Mouse (Mus musculus) central nervous system, embryonic 11.5 days (tissue): Measurements from ENCODE around the gene Pskh1. TPM values are rescaled to one million over a fixed set of nuclear protein-coding genes. Genes with fewer than 3 reads are reported as not detected.

Source experiments
- polyA plus RNA-seq: library from polyadenylated mRNA; depleted of rRNA; stranded (reverse); fragments of >200 nt; gene quantifications from 2 replicates; pipeline ENCODE4 v1.2.3, GENCODE M21; 2012; rRNA removed

Pskh1 gene
- 18.8 and 37.9 TPM in 2 replicates for polyA plus RNA-seq

DNA sequence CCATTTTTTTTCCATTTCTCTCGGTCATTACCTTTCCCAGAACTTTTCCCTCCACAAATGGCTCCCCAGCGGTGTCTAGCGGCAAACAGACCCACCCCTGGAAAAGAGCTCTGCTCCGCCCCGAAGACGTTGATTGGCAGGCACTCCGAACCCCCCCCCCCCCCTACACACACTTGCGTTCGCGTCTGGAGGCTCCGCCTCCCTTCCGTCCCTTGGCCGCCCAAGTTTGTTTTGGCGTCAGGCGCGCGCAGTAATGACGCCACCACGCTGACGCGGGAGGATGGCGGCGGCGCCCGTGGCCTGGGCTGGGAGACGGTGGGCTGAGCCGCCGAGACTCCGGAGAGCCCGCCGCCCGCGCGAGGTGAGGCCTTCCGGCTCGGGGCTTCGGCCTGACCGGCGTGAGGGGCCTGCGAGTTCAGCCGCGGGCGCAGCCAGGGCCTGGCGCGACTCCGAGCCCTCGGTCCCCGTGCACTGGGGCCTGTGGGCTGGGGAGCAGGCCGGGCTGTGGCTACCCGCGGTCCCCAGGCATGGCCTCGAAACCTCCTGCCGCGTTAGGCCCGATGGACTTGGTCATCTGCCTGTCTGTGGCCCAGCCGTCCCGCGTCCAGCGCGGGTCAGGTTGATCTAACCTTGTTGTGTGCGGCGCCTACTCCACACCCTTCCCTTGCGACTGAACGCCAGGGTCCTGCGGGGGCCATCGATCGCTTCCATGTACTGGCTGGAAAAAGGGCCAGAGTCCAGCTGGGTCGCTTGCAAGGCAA is at the start of gene Pskh1:
Gene Pskh1, plus strand, starts transcription at position 262 of the 761 bp plus-strand sequence.

DNA sequence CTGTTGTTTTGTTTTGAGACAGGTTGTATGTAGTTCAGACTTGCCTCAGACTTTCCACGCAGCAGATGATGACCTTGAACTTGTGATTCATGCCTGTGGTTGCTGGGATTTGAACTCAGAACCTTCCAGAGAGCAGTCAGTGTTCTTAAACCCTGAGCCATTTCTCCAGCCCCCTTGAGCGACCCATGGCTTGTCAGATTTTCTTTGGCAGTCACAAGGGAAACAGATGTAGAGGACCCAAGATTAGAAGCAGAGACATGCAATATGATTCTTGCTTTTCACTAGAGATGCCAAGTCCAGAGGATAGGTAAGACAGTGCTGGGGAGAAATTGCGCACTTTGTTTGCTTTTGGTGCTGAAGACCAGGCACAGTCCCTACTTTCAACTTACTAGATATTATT is 47.1 kb upstream of the Pskh1 start, which contains the start of gene Cenpt:
Gene Cenpt, minus strand, starts transcription at position 101 of the 400 bp plus-strand sequence.

DNA sequence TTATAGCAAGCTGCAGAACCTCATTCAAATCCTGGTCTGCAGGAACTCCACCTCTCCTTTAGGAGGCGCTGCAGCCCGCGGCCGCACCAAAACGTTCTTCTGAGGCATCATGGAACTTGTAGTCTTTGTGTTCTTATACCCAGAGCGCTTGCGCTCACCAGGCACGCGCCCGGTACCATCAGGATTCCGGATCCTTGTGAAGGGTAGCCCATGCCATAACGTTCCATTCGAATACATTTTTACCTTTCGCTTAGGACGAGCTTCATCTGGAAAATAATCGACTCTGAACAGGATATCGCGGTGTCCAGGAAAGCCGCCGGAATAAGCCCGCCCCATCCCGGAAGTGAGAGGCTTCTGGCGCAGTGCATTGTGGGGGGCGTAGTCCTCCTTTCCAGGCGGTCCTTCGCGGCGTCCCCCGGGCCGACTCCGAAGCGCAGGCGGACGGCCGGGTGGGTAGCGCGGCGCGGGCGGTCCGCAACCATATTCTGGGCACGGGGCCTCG is 45.5 kb upstream of the Pskh1 start, which contains the start of gene Thap11:
Gene Thap11, plus strand, starts transcription at position 418 of the 502 bp plus-strand sequence.

DNA sequence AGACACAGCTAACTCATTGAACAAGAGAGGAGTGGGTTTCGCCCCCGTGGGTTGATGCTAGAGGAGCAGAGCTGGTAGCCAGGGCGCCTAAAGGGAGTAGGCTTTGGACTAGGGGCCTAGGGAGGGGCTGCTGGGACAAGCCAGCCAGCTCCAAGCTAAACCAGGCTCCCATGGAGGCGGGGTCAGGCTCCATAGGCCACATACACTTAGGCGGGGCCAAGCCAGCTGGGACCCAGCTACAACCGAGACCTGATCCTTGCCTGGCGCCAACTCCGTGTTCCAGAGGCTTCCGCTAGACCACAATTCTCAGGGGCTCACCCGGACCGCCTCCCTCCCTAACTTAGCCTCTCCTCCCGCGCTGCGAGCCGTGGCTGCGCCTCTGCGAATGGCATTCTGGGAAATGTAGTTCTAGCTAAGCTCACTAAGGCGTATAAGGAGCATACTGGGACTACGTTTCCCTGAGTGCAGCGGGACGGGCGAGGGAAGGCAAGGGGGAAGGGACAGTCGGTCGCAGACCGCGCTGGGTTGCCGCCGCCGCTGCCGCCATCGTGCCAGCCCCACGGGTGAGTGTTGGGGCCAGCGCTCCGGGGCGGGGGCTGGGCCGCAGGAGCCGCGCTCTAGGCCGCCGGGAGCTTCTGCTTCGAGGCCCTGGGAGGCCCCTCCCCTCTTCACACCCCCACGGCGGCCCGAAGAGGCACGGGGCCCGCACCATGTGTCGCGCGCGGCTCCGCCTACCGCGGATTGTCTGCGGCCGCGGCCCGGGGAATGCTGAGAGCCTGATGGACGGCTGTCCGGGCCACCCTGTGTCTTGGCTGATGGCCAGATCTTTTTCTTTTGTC is 39.9 kb upstream of the Pskh1 start, which contains the start of gene Nutf2:
Gene Nutf2, plus strand, starts transcription at position 438 of the 839 bp plus-strand sequence.

DNA sequence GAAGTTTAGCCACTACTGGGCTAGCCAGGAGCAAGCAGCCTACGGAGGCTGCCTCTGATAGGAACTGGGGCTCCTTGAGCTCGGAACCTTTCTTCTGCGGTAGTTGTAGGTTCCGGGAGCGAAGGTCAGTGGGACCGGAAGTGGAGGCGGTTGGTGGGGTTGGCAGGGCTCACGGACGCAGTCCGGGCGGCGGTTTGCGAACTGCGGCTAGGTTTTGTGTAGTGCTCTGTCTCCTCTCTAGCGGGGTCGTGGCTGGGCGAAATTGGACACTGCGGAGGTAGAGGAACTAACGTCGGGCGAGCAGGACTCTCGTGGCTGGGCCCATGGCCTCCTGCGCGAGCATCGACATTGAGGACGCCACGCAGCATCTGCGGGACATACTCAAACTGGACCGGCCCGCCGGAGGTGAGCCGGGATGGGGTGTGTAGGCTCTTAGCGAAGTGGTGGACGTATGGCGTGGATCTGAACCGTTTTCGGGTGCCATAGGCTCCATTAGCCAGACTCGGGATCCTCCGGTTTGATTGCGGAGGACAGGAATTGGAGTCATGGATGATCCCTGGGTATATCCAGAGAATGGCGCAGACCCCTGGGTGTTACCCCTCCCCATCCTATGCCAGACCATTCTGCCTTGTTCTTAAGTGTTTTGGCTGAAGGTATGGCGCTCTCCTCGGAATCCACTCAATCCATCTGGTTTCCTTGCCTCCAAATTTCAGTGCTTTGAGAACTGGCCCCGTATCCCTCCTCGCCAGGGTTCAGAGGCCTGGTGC is 19.3 kb upstream of the Pskh1 start, which contains the start of gene Edc4:
Gene Edc4, plus strand, starts transcription at position 128 of the 767 bp plus-strand sequence.

DNA sequence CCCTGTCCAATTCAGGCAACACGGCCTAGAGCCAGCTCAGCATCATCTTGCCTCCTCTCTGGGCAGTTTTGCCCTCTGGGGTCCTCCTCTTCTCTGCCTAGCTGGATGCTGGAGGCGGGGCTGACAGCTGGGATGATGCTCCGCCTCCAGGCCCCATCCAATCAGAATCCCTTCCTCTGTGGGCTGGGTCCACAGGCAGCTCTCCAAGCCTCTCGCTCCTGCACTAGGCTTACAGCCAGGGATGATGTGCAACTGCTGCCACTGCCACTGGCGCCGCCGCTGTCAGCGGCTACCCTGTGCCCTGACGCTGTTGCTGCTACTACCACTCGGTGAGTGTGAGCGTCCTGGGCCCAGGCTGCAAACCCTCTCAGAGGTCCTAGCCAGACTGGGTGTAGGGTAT is 6.9 kb upstream of the Pskh1 start, which contains the start of gene Nrn1l:
Gene Nrn1l, plus strand, starts transcription at position 229 of the 400 bp plus-strand sequence.

DNA sequence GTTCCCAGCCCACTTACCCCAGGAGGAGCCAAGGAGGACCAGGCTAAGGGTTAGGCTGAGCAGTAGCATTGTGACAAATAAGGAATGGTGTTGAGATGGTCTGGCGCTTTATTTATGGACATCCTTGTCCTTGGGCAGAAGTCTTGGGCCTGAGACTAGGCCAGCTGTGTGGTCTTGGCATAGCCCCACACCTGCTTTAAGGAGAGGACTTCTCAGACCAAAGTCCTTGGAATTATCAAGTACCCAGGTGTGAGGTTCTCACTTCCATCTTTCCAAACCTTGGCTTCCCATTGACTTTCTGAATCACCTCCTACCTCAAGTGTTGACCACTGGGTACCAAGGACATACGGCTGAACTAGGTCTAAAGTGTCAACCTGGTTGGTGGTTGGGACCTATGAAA is 33.5 kb downstream of the Pskh1 start, which contains the start of gene Ctrl:
Gene Ctrl, minus strand, starts transcription at position 101 of the 400 bp plus-strand sequence.

GRCm38 (mm10) chr8:105938306-105938669 is 38.0 kb downstream of the Pskh1 start, which contains the start of gene Psmb10:
Gene Psmb10, minus strand, starts transcription at chr8:105938444.

GRCm38 (mm10) chr8:105943321-105943739 is 43.1 kb downstream of the Pskh1 start, which contains the start of gene Lcat:
Gene Lcat, minus strand, starts transcription at chr8:105943382.

DNA sequence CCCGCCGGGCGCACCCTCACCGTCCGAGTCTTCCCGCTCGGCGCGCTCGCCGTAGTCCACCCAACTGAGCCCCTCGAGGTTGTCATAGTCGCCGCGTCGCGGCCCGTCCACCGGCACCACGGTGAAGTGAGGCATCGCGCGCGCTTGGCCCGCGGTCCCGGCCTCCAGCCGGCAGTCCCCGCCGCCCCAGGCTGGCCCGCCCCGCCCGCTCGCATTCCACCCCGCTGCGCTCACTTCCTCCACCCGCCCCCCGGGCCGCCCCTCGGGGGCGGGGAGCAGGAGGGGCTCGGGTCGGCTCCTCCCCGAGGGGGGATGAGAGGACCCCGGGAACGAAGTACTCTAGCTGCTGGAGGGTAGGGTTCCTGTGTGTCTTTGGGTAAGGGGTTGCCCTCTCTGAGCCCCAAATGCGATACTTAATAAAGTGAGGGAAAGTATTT is 65.7 kb downstream of the Pskh1 start, which contains the start of gene Slc12a4:
Gene Slc12a4, minus strand, starts transcription at position 193 of the 437 bp plus-strand sequence.

GRCm38 (mm10) chr8:105979325-105979724 is 79.1 kb downstream of the Pskh1 start, which contains the start of gene Dpep3:
Gene Dpep3, minus strand, starts transcription at chr8:105979429.

Other genes with a start within 250 kb of the Pskh1 start
- gene Carmil2, start 214.2 kb upstream of the Pskh1 start, polyA plus RNA-seq, result 4.8 and 6.2 TPM in 2 replicates
- 29.8 and 41.5 TPM in 2 replicates for gene Acd, start 199.3 kb upstream of the Pskh1 start, polyA plus RNA-seq
- gene Pard6a, start 199.3 kb upstream of the Pskh1 start, polyA plus RNA-seq, result 18.5 and 21.5 TPM in 2 replicates
- 0.07 and 0.22 TPM in 2 replicates for gene 4933405L10Rik, start 192.8 kb upstream of the Pskh1 start, polyA plus RNA-seq
- gene Enkd1, start 192.2 kb upstream of the Pskh1 start, polyA plus RNA-seq, result 44.8 and 45.6 TPM in 2 replicates
- gene Gfod2, start 141.8 kb upstream of the Pskh1 start, polyA plus RNA-seq, result 23.5 and 50.7 TPM in 2 replicates
- 29.6 and 36.9 TPM in 2 replicates for gene Ranbp10, start 73.1 kb upstream of the Pskh1 start, polyA plus RNA-seq
- gene Tsnaxip1, start 72.7 kb upstream of the Pskh1 start, polyA plus RNA-seq, result 0.14 and 0.55 TPM in 2 replicates
- 68.4 and 87.0 TPM in 2 replicates for gene Cenpt, start 47.2 kb upstream of the Pskh1 start, polyA plus RNA-seq
- 63.7 and 70.3 TPM in 2 replicates for gene Thap11, start 45.3 kb upstream of the Pskh1 start, polyA plus RNA-seq
- 199 and 370 TPM in 2 replicates for gene Nutf2, start 39.9 kb upstream of the Pskh1 start, polyA plus RNA-seq
- gene Edc4, start 19.6 kb upstream of the Pskh1 start, polyA plus RNA-seq, result 45.7 and 71.5 TPM in 2 replicates
- gene Nrn1l, start 6.9 kb upstream of the Pskh1 start, polyA plus RNA-seq, result 0.68 and 1.7 TPM in 2 replicates
- gene Ctrl, start 33.4 kb downstream of the Pskh1 start, polyA plus RNA-seq, result 4.3 and 4.7 TPM in 2 replicates
- gene Psmb10, start 38.0 kb downstream of the Pskh1 start, polyA plus RNA-seq, result 31.9 and 69.0 TPM in 2 replicates
- gene Lcat, start 42.9 kb downstream of the Pskh1 start, polyA plus RNA-seq, result 2.9 and 5.5 TPM in 2 replicates
- gene Slc12a4, start 65.7 kb downstream of the Pskh1 start, polyA plus RNA-seq, result 16.1 and 33.0 TPM in 2 replicates
- gene Dpep3, start 79.0 kb downstream of the Pskh1 start, polyA plus RNA-seq, result not detected in 2 replicates
- gene Dus2, start 90.9 kb downstream of the Pskh1 start, polyA plus RNA-seq, result 16.8 and 20.7 TPM in 2 replicates
- gene Dpep2nb, start 105.5 kb downstream of the Pskh1 start, polyA plus RNA-seq, result not detected in 2 replicates
- gene Ddx28, start 111.4 kb downstream of the Pskh1 start, polyA plus RNA-seq, result 11.4 and 12.7 TPM in 2 replicates
- gene Nfatc3, start 158.4 kb downstream of the Pskh1 start, polyA plus RNA-seq, result 12.8 and 27.0 TPM in 2 replicates
- gene Esrp2, start 236.5 kb downstream of the Pskh1 start, polyA plus RNA-seq, result 1.3 and 2.7 TPM in 2 replicates
- 11.1 and 11.7 TPM in 2 replicates for gene Pla2g15, start 250.0 kb downstream of the Pskh1 start, polyA plus RNA-seq